Comparison of ENCODE assay signal across 13 mouse cellular contexts in genomic region chr19:44849465-44849864, GRCm38 (mm10).
"Had no signal": no experiment of that assay in that cellular context is flagged by ENCODE, and none has a peak within 500 bp of the region (broad histone marks: within the 10 kb centered on the region; RNA-seq: fewer than 3 reads in every experiment).

No protein-coding gene starts in this region.

- H3K27ac ChIP-seq: kidney, postnatal 0 days; limb, embryonic 13.5 days; liver, embryonic 14.5 days; midbrain, embryonic 12.5 days had no signal

- H3K4me3 ChIP-seq: limb, embryonic 13.5 days; midbrain, embryonic 12.5 days had no signal

- H3K9me3 ChIP-seq: limb, embryonic 13.5 days; midbrain, embryonic 12.5 days had no signal

- H3K4me2 ChIP-seq: limb, embryonic 13.5 days; midbrain, embryonic 12.5 days had no signal

- H3K36me3 ChIP-seq: limb, embryonic 13.5 days; midbrain, embryonic 12.5 days had no signal

- H3K4me1 ChIP-seq: limb, embryonic 13.5 days; midbrain, embryonic 12.5 days had no signal

- DNase-seq: layer of hippocampus, adult 9-11 months; layer of hippocampus, postnatal 36 days; lung, adult 18-20 months; right cerebral cortex, postnatal 4 days; spleen, adult 18-20 months; thymus, adult 18-20 months; thymus, postnatal 14 days had no signal

- H3K9ac ChIP-seq: limb, embryonic 13.5 days; liver, embryonic 14.5 days; midbrain, embryonic 12.5 days had no signal

- ATAC-seq: intestine, embryonic 16.5 days; midbrain, embryonic 16.5 days had no signal
